Mouse (Mus musculus) CD4-positive helper T cell, adult 2 months (primary cell): ENCODE data around the gene Tyrp1.

Source experiments
- DNase-seq: peaks from one replicate; pipeline ENCODE4 v3.0.0-alpha.2; 2012; ENCODE audit warnings: low read depth, missing footprints, low spot score

Tyrp1 gene

GRCm38 (mm10) chr4:80895278-80895894 lies 61.5 kb downstream of the Tyrp1 start:
- no peak for DNase-seq
